Mouse (Mus musculus) forebrain, embryonic 13.5 days (tissue): ENCODE data around the gene Tecpr1. TPM values are rescaled to one million over a fixed set of nuclear protein-coding genes. Genes with fewer than 3 reads are reported as not detected.

ENCODE experiments used
- ATAC-seq: fragments of 200-750 bp; cut with Nextera tagmentation; 2 replicates; pipeline ENCODE4 v1.8.0; 2017
- H3K27ac ChIP-seq: fragments of 300-500 bp; sonication (generic); 2 replicates; pipeline ENCODE4 v1.5.1; 2015; ENCODE audit warnings: inconsistent platforms, mild to moderate bottlenecking, moderate library complexity
- H3K27me3 ChIP-seq: fragments of 300-500 bp; sonication (generic); 2 replicates; pipeline ENCODE4 v1.6.1; 2015; ENCODE audit warnings: mild to moderate bottlenecking, inconsistent platforms
- H3K36me3 ChIP-seq: fragments of 300-500 bp; sonication (generic); 2 replicates; pipeline ENCODE4 v1.6.1; 2015; ENCODE audit warnings: mild to moderate bottlenecking, inconsistent platforms; ENCODE audit not compliant: poor library complexity, severe bottlenecking
- H3K4me1 ChIP-seq: fragments of 300-500 bp; sonication (generic); 2 replicates; pipeline ENCODE4 v1.6.1; 2015; ENCODE audit warnings: inconsistent platforms
- H3K4me2 ChIP-seq: fragments of 300-500 bp; sonication (generic); 2 replicates; pipeline ENCODE4 v1.6.1; 2015; ENCODE audit warnings: inconsistent platforms, mild to moderate bottlenecking, moderate library complexity
- H3K4me3 ChIP-seq: fragments of 300-500 bp; sonication (generic); 2 replicates; pipeline ENCODE4 v1.5.1; 2015; ENCODE audit warnings: mild to moderate bottlenecking, inconsistent platforms
- H3K9ac ChIP-seq: fragments of 300-500 bp; sonication (generic); 2 replicates; pipeline ENCODE4 v1.6.1; 2015; ENCODE audit warnings: mild to moderate bottlenecking, inconsistent platforms
- H3K9me3 ChIP-seq: fragments of 300-500 bp; sonication (generic); replicated peaks from 2 replicates; pipeline ENCODE4 v1.6.1; 2016; ENCODE audit warnings: inconsistent platforms
- WGBS: fragments of 180-500 bp; shearing (Covaris S2); methylation state at CpG from one replicate; pipeline ENCODE4 v1.1.7; 2015; 5-methylcytosine and 5-hydroxymethylcytosine counted together
- polyA plus RNA-seq: library from polyadenylated mRNA; unstranded; fragments of >200 nt; fragmentation: Nextera tagmentation; extraction: Ambion mirVana; gene quantifications from 2 replicates; pipeline ENCODE4 v1.2.1, GENCODE M21; 2015

Gene Tecpr1
- polyA plus RNA-seq, 1 experiment from 2014 or later: 39.7 TPM

GRCm38 (mm10) chr5:144183248-144183559 lies 40.2 kb downstream of the Tecpr1 start:
- Histone ChIP-seq H3K4me3 (no peak overlapping the region), H3K36me3 (peaks cover 68% of the 10 kb centered on the region), H3K27ac (no peak overlapping the region; the same call in 1 of the 2 replicates), H3K27me3 (no peaks in the 10 kb centered on the region), H3K4me1 (no peaks in the 10 kb centered on the region), H3K9ac (no peak overlapping the region), H3K9me3 (no peaks in the 10 kb centered on the region), H3K4me2 (no peak overlapping the region)
- no peak for ATAC-seq
- WGBS: 89% methylated on average over 8 of the region's 8 CpGs

GRCm38 (mm10) chr5:144182542-144183247 lies 40.7 kb downstream of the Tecpr1 start:
- H3K36me3 ChIP-seq: peaks cover 71% of the 10 kb centered on the region
- no peak overlapping the region; the same call in 1 of the 2 replicates for H3K27ac ChIP-seq
- no peak for ATAC-seq
- H3K4me1 ChIP-seq: no peaks in the 10 kb centered on the region
- H3K9ac ChIP-seq: no peak overlapping the region
- no peak overlapping the region for H3K4me3 ChIP-seq
- no peak overlapping the region for H3K4me2 ChIP-seq
- H3K9me3 ChIP-seq: no peaks in the 10 kb centered on the region
- H3K27me3 ChIP-seq: no peaks in the 10 kb centered on the region
- 88% methylated on average over 20 of the region's 20 CpGs for WGBS

GRCm38 (mm10) chr5:144181249-144181648 lies 42.2 kb downstream of the Tecpr1 start:
- H3K4me1 ChIP-seq: no peaks in the 10 kb centered on the region
- H3K9ac ChIP-seq: no peak overlapping the region
- no peak overlapping the region for H3K4me3 ChIP-seq
- no peak for ATAC-seq
- 92% methylated on average over 7 of the region's 7 CpGs for WGBS
- no peaks in the 10 kb centered on the region for H3K27me3 ChIP-seq
- peaks cover 76% of the 10 kb centered on the region for H3K36me3 ChIP-seq
- H3K9me3 ChIP-seq: no peaks in the 10 kb centered on the region
- no peak overlapping the region for H3K4me2 ChIP-seq
- no peak overlapping the region for H3K27ac ChIP-seq

GRCm38 (mm10) chr5:144178216-144178615 lies 45.2 kb downstream of the Tecpr1 start:
- Histone ChIP-seq H3K9ac (no peak overlapping the region), H3K4me3 (no peak overlapping the region), H3K4me2 (no peak overlapping the region), H3K36me3 (peaks cover 83% of the 10 kb centered on the region), H3K27me3 (no peaks in the 10 kb centered on the region), H3K27ac (no peak overlapping the region), H3K9me3 (no peaks in the 10 kb centered on the region), H3K4me1 (no peaks in the 10 kb centered on the region)
- no peak for ATAC-seq
- 78% methylated on average over 6 of the region's 6 CpGs for WGBS

GRCm38 (mm10) chr5:144173648-144174047 lies 49.8 kb downstream of the Tecpr1 start:
- 95% methylated on average over 18 of the region's 18 CpGs for WGBS

GRCm38 (mm10) chr5:144169275-144169975 lies 54.0 kb downstream of the Tecpr1 start:
- no peak overlapping the region for H3K9ac ChIP-seq
- H3K4me3 ChIP-seq: no peak overlapping the region
- H3K27me3 ChIP-seq: no peaks in the 10 kb centered on the region
- 0 out of 2 replicates have a peak, but pooled peaks cover 5% of the 10 kb centered on the region for H3K4me1 ChIP-seq
- 83% methylated on average over 8 of the region's 8 CpGs for WGBS
- H3K36me3 ChIP-seq: peaks cover 68% of the 10 kb centered on the region
- ATAC-seq: no peak
- H3K9me3 ChIP-seq: no peaks in the 10 kb centered on the region
- no peak overlapping the region for H3K27ac ChIP-seq
- no peak overlapping the region for H3K4me2 ChIP-seq

More at GRCm38 (mm10) chr5:144173648-144174047, 49.8 kb downstream of the Tecpr1 start:
- H3K4me3 ChIP-seq: no peak overlapping the region
- H3K27ac ChIP-seq: no peak overlapping the region
- no peaks in the 10 kb centered on the region for H3K9me3 ChIP-seq
- H3K36me3 ChIP-seq: peaks cover 90% of the 10 kb centered on the region
- no peaks in the 10 kb centered on the region for H3K27me3 ChIP-seq
- no peak overlapping the region for H3K9ac ChIP-seq
- H3K4me1 ChIP-seq: 0 out of 2 replicates have a peak, but pooled peaks cover 5% of the 10 kb centered on the region
- H3K4me2 ChIP-seq: no peak overlapping the region
- ATAC-seq: no peak

- no peak overlapping the region for H3K4me2 ChIP-seq
- no peaks in the 10 kb centered on the region for H3K27me3 ChIP-seq
- peaks cover 58% of the 10 kb centered on the region for H3K36me3 ChIP-seq
- WGBS: 86% methylated on average over 3 of the region's 3 CpGs
- no peak for ATAC-seq
- no peak overlapping the region for H3K9ac ChIP-seq
- 0 out of 2 replicates have a peak, but pooled peaks cover 5% of the 10 kb centered on the region for H3K4me1 ChIP-seq
- H3K4me3 ChIP-seq: no peak overlapping the region
- H3K9me3 ChIP-seq: no peaks in the 10 kb centered on the region
- no peak overlapping the region for H3K27ac ChIP-seq
Measured at GRCm38 (mm10) chr5:144165756-144166155, 57.7 kb downstream of the Tecpr1 start.

GRCm38 (mm10) chr5:144162813-144163517 lies 60.5 kb downstream of the Tecpr1 start:
- no peak for ATAC-seq
- Histone ChIP-seq H3K27me3 (no peaks in the 10 kb centered on the region), H3K36me3 (peaks cover 59% of the 10 kb centered on the region), H3K4me2 (no peak overlapping the region), H3K4me1 (peaks cover 10% of the 10 kb centered on the region), H3K9me3 (no peaks in the 10 kb centered on the region), H3K9ac (no peak overlapping the region), H3K4me3 (no peak overlapping the region), H3K27ac (no peak overlapping the region)
- 78% methylated on average over 10 of the region's 10 CpGs for WGBS

- H3K27me3 ChIP-seq: no peaks in the 10 kb centered on the region
- no peak overlapping the region for H3K4me3 ChIP-seq
- H3K36me3 ChIP-seq: peaks cover 64% of the 10 kb centered on the region
- no peak overlapping the region for H3K27ac ChIP-seq
- ATAC-seq: no peak
- 83% methylated on average over 5 of the region's 5 CpGs for WGBS
- H3K9me3 ChIP-seq: no peaks in the 10 kb centered on the region
- H3K4me2 ChIP-seq: no peak overlapping the region
- H3K4me1 ChIP-seq: peaks cover 10% of the 10 kb centered on the region
- H3K9ac ChIP-seq: no peak overlapping the region
Measured at GRCm38 (mm10) chr5:144162080-144162812, 61.2 kb downstream of the Tecpr1 start.

GRCm38 (mm10) chr5:144159137-144159536 lies 64.3 kb downstream of the Tecpr1 start:
- WGBS: 91% methylated on average over 8 of the region's 8 CpGs
- no peak overlapping the region for H3K4me2 ChIP-seq
- H3K9ac ChIP-seq: no peak overlapping the region
- peaks cover 52% of the 10 kb centered on the region for H3K36me3 ChIP-seq
- H3K4me3 ChIP-seq: no peak overlapping the region
- H3K27me3 ChIP-seq: no peaks in the 10 kb centered on the region
- peak overlapping the region; percentile 78 for H3K27ac ChIP-seq
- peaks cover 10% of the 10 kb centered on the region for H3K4me1 ChIP-seq
- no peaks in the 10 kb centered on the region for H3K9me3 ChIP-seq
- ATAC-seq: 0 out of 2 replicates have a peak, but pooled peaks have one; percentile 13

GRCm38 (mm10) chr5:144158604-144159003 lies 64.8 kb downstream of the Tecpr1 start:
- no peaks in the 10 kb centered on the region for H3K27me3 ChIP-seq
- peak; percentile 77 for ATAC-seq
- H3K9ac ChIP-seq: peak overlapping the region; percentile 37; the same call in 1 of the 2 replicates
- 30% methylated on average over 4 of the region's 4 CpGs for WGBS
- no peak overlapping the region for H3K4me3 ChIP-seq
- peak overlapping the region; percentile 78 for H3K27ac ChIP-seq
- H3K4me1 ChIP-seq: peaks cover 10% of the 10 kb centered on the region
- H3K4me2 ChIP-seq: no peak overlapping the region
- no peaks in the 10 kb centered on the region for H3K9me3 ChIP-seq
- peaks cover 47% of the 10 kb centered on the region for H3K36me3 ChIP-seq
